24 mouse cellular contexts compared by ENCODE assay signal in the genomic region with DNA sequence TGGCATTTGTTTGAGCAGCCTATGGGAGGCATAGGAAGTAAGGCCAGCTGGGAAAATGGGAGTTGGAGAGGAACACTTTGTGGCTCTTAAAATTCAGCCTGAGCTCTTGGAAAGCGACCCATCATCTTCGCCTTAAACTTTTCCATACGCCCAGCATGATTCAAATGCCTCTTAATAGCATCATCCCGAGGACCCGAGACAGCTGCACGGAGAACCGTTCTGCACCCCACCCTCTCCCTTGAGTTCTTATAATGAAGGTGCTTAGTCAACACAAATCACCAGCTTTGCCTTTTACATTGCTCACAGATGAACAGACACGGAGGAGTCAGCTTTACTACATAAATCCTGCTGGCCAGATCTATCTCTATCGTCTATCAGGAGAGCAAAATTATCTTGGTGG.
"Had no signal": no experiment of that assay in that cellular context is flagged by ENCODE, and none has a peak within 500 bp of the region (broad histone marks: within the 10 kb centered on the region; RNA-seq: fewer than 3 reads in every experiment).

No protein-coding gene starts in this region.

- H3K27ac ChIP-seq: left cerebral cortex, adult 2 months; limb, embryonic 13.5 days; liver, embryonic 12.5 days; liver, embryonic 15.5 days; lung, embryonic 15.5 days; midbrain, embryonic 10.5 days; midbrain, embryonic 13.5 days; stomach, embryonic 15.5 days had no signal

- H3K4me2 ChIP-seq: limb, embryonic 13.5 days; liver, embryonic 12.5 days; liver, embryonic 15.5 days; lung, embryonic 15.5 days; midbrain, embryonic 13.5 days; stomach, embryonic 15.5 days had no signal

- H3K27me3 ChIP-seq: liver, embryonic 12.5 days; liver, embryonic 15.5 days; lung, embryonic 15.5 days; megakaryocyte, embryonic 14.5 days; midbrain, embryonic 13.5 days; stomach, embryonic 15.5 days had no signal

- H3K9ac ChIP-seq: limb, embryonic 13.5 days; liver, embryonic 12.5 days; liver, embryonic 15.5 days; lung, embryonic 15.5 days; midbrain, embryonic 13.5 days; stomach, embryonic 15.5 days had no signal

- H3K4me1 ChIP-seq: liver, embryonic 12.5 days; liver, embryonic 15.5 days; megakaryocyte, embryonic 14.5 days; midbrain, embryonic 10.5 days; midbrain, embryonic 13.5 days; stomach, embryonic 15.5 days had no signal

- ATAC-seq: liver, embryonic 12.5 days; midbrain, embryonic 13.5 days; midbrain, embryonic 16.5 days had no signal

- DNase-seq: kidney, adult 18-20 months; kidney, postnatal 10 days; kidney, postnatal 36 days; layer of hippocampus, postnatal 36 days; left cerebral cortex, postnatal 4 days; liver; lung, adult 18-20 months; lung, postnatal 10 days; lung, postnatal 36 days; right cerebral cortex, adult 18-20 months; right cerebral cortex, postnatal 14 days; right cerebral cortex, postnatal 4 days; thymus, adult 18-20 months; thymus, postnatal 36 days had no signal

- H3K9me3 ChIP-seq: limb, embryonic 13.5 days; liver, embryonic 12.5 days; liver, embryonic 15.5 days; lung, embryonic 15.5 days; megakaryocyte, embryonic 14.5 days; midbrain, embryonic 10.5 days; midbrain, embryonic 13.5 days; stomach, embryonic 15.5 days had no signal

- H3K36me3 ChIP-seq: limb, embryonic 13.5 days; liver, embryonic 12.5 days; liver, embryonic 15.5 days; lung, embryonic 15.5 days; midbrain, embryonic 10.5 days; midbrain, embryonic 13.5 days; stomach, embryonic 15.5 days had no signal

- H3K4me3 ChIP-seq: left cerebral cortex, adult 2 months; limb, embryonic 13.5 days; liver, embryonic 12.5 days; liver, embryonic 15.5 days; lung, embryonic 15.5 days; megakaryocyte, embryonic 14.5 days; midbrain, embryonic 10.5 days; midbrain, embryonic 13.5 days; stomach, embryonic 15.5 days had no signal
